Mouse (Mus musculus) T-cell, adult 2 months (primary cell): Measurements from ENCODE around the gene Slc41a2.

ENCODE experiments used
- DNase-seq: peaks from one replicate; pipeline ENCODE4 v3.0.0; 2022; ENCODE audit warnings: low spot score

The Slc41a2 gene

GRCm38 (mm10) chr10:83224999-83225398 lies 112.7 kb downstream of the Slc41a2 start:
- no peak for DNase-seq

GRCm38 (mm10) chr10:83220847-83221246 lies 116.8 kb downstream of the Slc41a2 start:
- DNase-seq, result no peak

GRCm38 (mm10) chr10:83220217-83220616 lies 117.5 kb downstream of the Slc41a2 start:
- DNase-seq, result no peak

GRCm38 (mm10) chr10:83219729-83220128 lies 118.0 kb downstream of the Slc41a2 start:
- DNase-seq, result peak; percentile 17

- no peak for DNase-seq
These were observed 118.9 kb downstream of the Slc41a2 start for GRCm38 (mm10) chr10:83218778-83219177.

GRCm38 (mm10) chr10:83217256-83217655 lies 120.4 kb downstream of the Slc41a2 start:
- no peak for DNase-seq

- no peak for DNase-seq
These were observed 122.1 kb downstream of the Slc41a2 start for GRCm38 (mm10) chr10:83215559-83215958.

- DNase-seq, result no peak
These were observed 125.1 kb downstream of the Slc41a2 start for GRCm38 (mm10) chr10:83212618-83213017.

GRCm38 (mm10) chr10:83210968-83211583 lies 126.6 kb downstream of the Slc41a2 start:
- DNase-seq, result no peak

- no peak for DNase-seq
These were observed 127.6 kb downstream of the Slc41a2 start for GRCm38 (mm10) chr10:83210122-83210521.

- no peak for DNase-seq
These were observed 128.3 kb downstream of the Slc41a2 start for GRCm38 (mm10) chr10:83209388-83209787.

GRCm38 (mm10) chr10:83208436-83208835 lies 129.2 kb downstream of the Slc41a2 start:
- DNase-seq, result no peak

- DNase-seq, result no peak
These were observed 134.6 kb downstream of the Slc41a2 start for GRCm38 (mm10) chr10:83202906-83203702.

- no peak for DNase-seq
These were observed 136.2 kb downstream of the Slc41a2 start for GRCm38 (mm10) chr10:83201525-83201924.

GRCm38 (mm10) chr10:83199290-83199689 lies 138.4 kb downstream of the Slc41a2 start:
- no peak for DNase-seq

- no peak for DNase-seq
These were observed 139.0 kb downstream of the Slc41a2 start for GRCm38 (mm10) chr10:83198692-83199091.

- peak; percentile 60 for DNase-seq
These were observed 139.9 kb downstream of the Slc41a2 start for GRCm38 (mm10) chr10:83197690-83198336.

- no peak for DNase-seq
These were observed 145.7 kb downstream of the Slc41a2 start for GRCm38 (mm10) chr10:83191982-83192381.

- no peak for DNase-seq
These were observed 146.2 kb downstream of the Slc41a2 start for GRCm38 (mm10) chr10:83191476-83191875.

GRCm38 (mm10) chr10:83189071-83189470 lies 148.6 kb downstream of the Slc41a2 start:
- no peak for DNase-seq

- DNase-seq, result no peak
These were observed 150.7 kb downstream of the Slc41a2 start for GRCm38 (mm10) chr10:83186984-83187383.

GRCm38 (mm10) chr10:83186167-83186566 lies 151.5 kb downstream of the Slc41a2 start:
- DNase-seq, result no peak

GRCm38 (mm10) chr10:83185121-83185520 lies 152.6 kb downstream of the Slc41a2 start:
- DNase-seq, result no peak
